Mouse (Mus musculus) heart, adult 2 months (tissue): Measurements from ENCODE around the gene Drd4. TPM values are rescaled to one million over a fixed set of nuclear protein-coding genes. Genes with fewer than 3 reads are reported as not detected.

Source experiments
- DNase-seq, 2 experiments: peaks; one replicate each; pipeline ENCODE4 v3.0.0; 2021
- H3K27ac ChIP-seq: fragments of 200-600 bp; 2 replicates; pipeline ENCODE4 v1.8.1; 2022
- H3K27me3 ChIP-seq: fragments of 200-500 bp; 2 replicates; pipeline ENCODE4 v1.6.1; 2012; ENCODE audit warnings: mild to moderate bottlenecking, low read length, inconsistent platforms, mixed read lengths; ENCODE audit not compliant: control insufficient read depth, insufficient read depth
- H3K36me3 ChIP-seq: fragments of 200-500 bp; 2 replicates; pipeline ENCODE4 v1.6.1; 2012; ENCODE audit warnings: low read length, inconsistent platforms; ENCODE audit not compliant: control insufficient read depth, insufficient read depth
- H3K4me1 ChIP-seq: fragments of 200-500 bp; 2 replicates; pipeline ENCODE4 v1.6.1; 2011; ENCODE audit warnings: low read length; ENCODE audit not compliant: control insufficient read depth, insufficient read depth
- H3K4me3 ChIP-seq: fragments of 200-600 bp; 2 replicates; pipeline ENCODE4 v1.8.1; 2022
- H3K79me2 ChIP-seq: fragments of 200-500 bp; replicated peaks from 2 replicates; pipeline ENCODE4 v1.6.1; 2012; ENCODE audit warnings: mild to moderate bottlenecking, inconsistent platforms, low read length, moderate library complexity, mixed read lengths; ENCODE audit not compliant: control insufficient read depth, insufficient read depth
- H3K9ac ChIP-seq: fragments of 200-500 bp; 2 replicates; pipeline ENCODE4 v1.6.1; 2012; ENCODE audit warnings: low read depth, mild to moderate bottlenecking, control low read depth, inconsistent platforms, low read length, mixed read lengths
- CTCF ChIP-seq: fragments of 200-600 bp; IDR thresholded peaks from 2 replicates; pipeline ENCODE4 v1.8.1; 2022; ENCODE audit warnings: antibody characterized with exemption, mild to moderate bottlenecking, moderate library complexity
- EP300 ChIP-seq: fragments of 200-500 bp; IDR thresholded peaks from 2 replicates; pipeline ENCODE4 v1.6.1; 2011; ENCODE audit warnings: low read depth, low read length, control low read depth; ENCODE audit not compliant: insufficient read depth
- POLR2A ChIP-seq: fragments of 200-500 bp; IDR thresholded peaks from 2 replicates; pipeline ENCODE4 v1.6.1; 2011; ENCODE audit warnings: mild to moderate bottlenecking, low read depth, low read length, control low read depth; ENCODE audit not compliant: insufficient read depth
- WGBS: fragments of 180-500 bp; shearing (Covaris S2); methylation state at CpG from one replicate; pipeline ENCODE4 v1.1.7; 2018; 5-methylcytosine and 5-hydroxymethylcytosine counted together
- intact Hi-C: fragments of 180-260 bp; cut with DNase I; formaldehyde crosslinking; loops from one replicate; pipeline ENCODE4 v1.15.1; 2025
- polyA plus RNA-seq: library from polyadenylated mRNA; depleted of rRNA; stranded (reverse); fragments of >200 nt; gene quantifications from 2 replicates; pipeline ENCODE4 v1.2.3, GENCODE M21; 2012
- total RNA-seq, 2 experiments: library from RNA; stranded (reverse); gene quantifications; 2 replicates each; pipeline ENCODE4 v1.2.3; 2021

The Drd4 gene
- total and polyA plus RNA-seq, 3 experiments: 0.04 TPM; not detected in 2

GRCm38 (mm10) chr7:141264761-141265410 is 26.9 kb upstream of the Drd4 start:
- no peaks in the 10 kb centered on the region for H3K27me3 ChIP-seq
- intact Hi-C loops: loop anchor here (1.0 to 5.0 kb wide), 2 partner anchors 62 to 98 kb away; partner anchors contain the start of genes Deaf1 and Tmem80
- peak; percentile 66 for TF ChIP-seq CTCF
- no peak for TF ChIP-seq EP300
- peak overlapping the region; percentile 88; the same call in 1 of the 2 replicates for H3K4me3 ChIP-seq
- H3K27ac ChIP-seq: no peak overlapping the region
- H3K4me1 ChIP-seq: peaks cover 5% of the 10 kb centered on the region
- 22% methylated on average over 12 of the region's 12 CpGs for WGBS
- no peaks in the 10 kb centered on the region for H3K79me2 ChIP-seq
- peak; percentile 46 to 57 for DNase-seq
- no peak overlapping the region; the same call in 1 of the 2 replicates for H3K9ac ChIP-seq
- no peaks in the 10 kb centered on the region for H3K36me3 ChIP-seq

- Histone ChIP-seq H3K36me3 (no peaks in the 10 kb centered on the region), H3K9ac (peak overlapping the region; percentile 36), H3K27me3 (no peaks in the 10 kb centered on the region), H3K79me2 (no peaks in the 10 kb centered on the region), H3K27ac (no peak overlapping the region), H3K4me1 (peaks cover 5% of the 10 kb centered on the region), H3K4me3 (peak overlapping the region; percentile 88)
- intact Hi-C loops: loop anchor here (1.0 to 5.0 kb wide), 2 partner anchors 62 to 98 kb away; partner anchors contain the start of genes Deaf1 and Tmem80
- DNase-seq: no peak
- TF ChIP-seq CTCF (no peak), EP300 (no peak), POLR2A (no peak)
- WGBS: 40% methylated on average over 11 of the region's 11 CpGs
Observed at GRCm38 (mm10) chr7:141265411-141265738, 26.4 kb upstream of the Drd4 start.

GRCm38 (mm10) chr7:141265739-141266561 is 25.9 kb upstream of the Drd4 start, which contains the start of gene Irf7:
TSS of gene Irf7 (minus strand) at chr7:141266481.
- peaks cover 5% of the 10 kb centered on the region for H3K4me1 ChIP-seq
- no peaks in the 10 kb centered on the region for H3K27me3 ChIP-seq
- H3K27ac ChIP-seq: peak within 1 kb of the TSS; percentile 89
- H3K4me3 ChIP-seq: peak within 1 kb of the TSS; percentile 88
- 3% methylated on average over 25 of the region's 25 CpGs for WGBS
- 0 out of 2 replicates have a peak, but pooled peaks have one; percentile 11 for TF ChIP-seq EP300
- no peak for TF ChIP-seq CTCF
- peak; percentile 84 for TF ChIP-seq POLR2A
- DNase-seq: peak; percentile 78 to 84
- H3K79me2 ChIP-seq: no peaks in the 10 kb centered on the region
- H3K36me3 ChIP-seq: no peaks in the 10 kb centered on the region
- intact Hi-C loops: loop anchor here (1.0 to 5.0 kb wide), 2 partner anchors 61 to 97 kb away; partner anchors contain the start of genes Deaf1 and Tmem80
- peak within 1 kb of the TSS; percentile 85 for H3K9ac ChIP-seq

GRCm38 (mm10) chr7:141268466-141269272 is 23.1 kb upstream of the Drd4 start:
- Histone ChIP-seq H3K4me1 (peaks cover 5% of the 10 kb centered on the region), H3K9ac (0 out of 2 replicates have a peak overlapping the region, but pooled peaks have one; percentile 25), H3K36me3 (no peaks in the 10 kb centered on the region), H3K79me2 (no peaks in the 10 kb centered on the region), H3K27me3 (no peaks in the 10 kb centered on the region), H3K4me3 (peak overlapping the region; percentile 25; the same call in 1 of the 2 replicates), H3K27ac (no peak overlapping the region)
- 53% methylated on average over 24 of the region's 24 CpGs for WGBS
- TF ChIP-seq EP300 (no peak), POLR2A (no peak), CTCF (no peak)
- peak in 1 of 2 experiments; percentile 58 for DNase-seq
- intact Hi-C loops: loop anchor here (5.0 kb wide), 1 partner anchor 59 kb away; the partner anchor contains the start of genes Deaf1 and Tmem80

GRCm38 (mm10) chr7:141269273-141269545 is 22.6 kb upstream of the Drd4 start:
- Histone ChIP-seq H3K36me3 (no peaks in the 10 kb centered on the region), H3K9ac (0 out of 2 replicates have a peak overlapping the region, but pooled peaks have one; percentile 25), H3K27me3 (no peaks in the 10 kb centered on the region), H3K4me3 (peak overlapping the region; percentile 25; the same call in 1 of the 2 replicates), H3K4me1 (peaks cover 5% of the 10 kb centered on the region), H3K27ac (no peak overlapping the region), H3K79me2 (no peaks in the 10 kb centered on the region)
- intact Hi-C loops: loop anchor here (5.0 kb wide), 1 partner anchor 58 kb away; the partner anchor contains the start of genes Deaf1 and Tmem80
- TF ChIP-seq POLR2A: no peak
- WGBS: 74% methylated on average over 14 of the region's 14 CpGs
- no peak for DNase-seq
